Mouse (Mus musculus) megakaryocyte progenitor cell, adult 5-6 weeks (primary cell): ENCODE results near the gene Tcf19. TPM values are rescaled to one million over a fixed set of nuclear protein-coding genes. Genes with fewer than 3 reads are reported as not detected.

Source experiments
- ATAC-seq: replicated peaks from 2 replicates; pipeline ENCODE4 v1.8.0; 2016; ENCODE audit warnings: mild to moderate bottlenecking, moderate TSS enrichment, inconsistent platforms; ENCODE audit not compliant: poor library complexity
- total RNA-seq, 2 experiments: library from RNA; stranded (forward) in 1 of 2; stranded (reverse) in 1 of 2; fragments of 157-497, 149-512 nt in 1 of 2; fragments of 200-1000 nt in 1 of 2; gene quantifications; 2 replicates each; pipeline versions ENCODE4 v1.2.3 to v1.2.4; 2015 to 2017

Gene Tcf19
- total RNA-seq (2015), result 23.3 and 23.8 TPM in 2 replicates
- total RNA-seq (2017), result 8.5 and 8.7 TPM in 2 replicates

- ATAC-seq, result peak; percentile 96
These were observed at the start of gene Tcf19, which contains the start of gene Cchcr1 for GRCm38 (mm10) chr17:35516652-35517500. Gene Tcf19 (minus strand): TSS chr17:35516824. Gene Cchcr1 (plus strand): TSS chr17:35517100.

DNA sequence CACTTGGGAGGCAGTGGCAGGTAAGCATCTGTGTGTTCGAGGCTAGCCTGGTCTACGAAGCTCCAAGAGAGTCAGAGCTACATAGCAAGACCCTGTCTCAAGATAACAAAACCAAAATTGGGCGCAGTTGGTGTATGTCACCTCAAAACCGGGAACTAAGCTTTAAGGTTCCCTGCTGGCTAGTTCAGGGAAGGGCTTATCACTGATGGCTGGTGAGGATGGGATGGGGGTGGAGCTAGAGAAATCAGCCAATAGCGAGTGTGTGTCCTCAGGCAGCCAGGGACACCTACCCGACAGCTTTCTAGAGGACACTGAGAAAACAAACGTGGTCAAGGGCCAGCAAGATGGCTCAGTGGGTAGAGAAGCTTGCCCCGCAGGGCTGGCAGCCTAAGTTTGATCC, 41.6 kb upstream of the Tcf19 start:
- no peak for ATAC-seq

GRCm38 (mm10) chr17:35557351-35557750, 40.7 kb upstream of the Tcf19 start:
- no peak for ATAC-seq

GRCm38 (mm10) chr17:35556812-35557211, 40.2 kb upstream of the Tcf19 start:
- peak; percentile 96 for ATAC-seq

GRCm38 (mm10) chr17:35556186-35556765, 39.7 kb upstream of the Tcf19 start:
- ATAC-seq, result no peak

GRCm38 (mm10) chr17:35554761-35555397, 38.3 kb upstream of the Tcf19 start:
- no peak for ATAC-seq

DNA sequence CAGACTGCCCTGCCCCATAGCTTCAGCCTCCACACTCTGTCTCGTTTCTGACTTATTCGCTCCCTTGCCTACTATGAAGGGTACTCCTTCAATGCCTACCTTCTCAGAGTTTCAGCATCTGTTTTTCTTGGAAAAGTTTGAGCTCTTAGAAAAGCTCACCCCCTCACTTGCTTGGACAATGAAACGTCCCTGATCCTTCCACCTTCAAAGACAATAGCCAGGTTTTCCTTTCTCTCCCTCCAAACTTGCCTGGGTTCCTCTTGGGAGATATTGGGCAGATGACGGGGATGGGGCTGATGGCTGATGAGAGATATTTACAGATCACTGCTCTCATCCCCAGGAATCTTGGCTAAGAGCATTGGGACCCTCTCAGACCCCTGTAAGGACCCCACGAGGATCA, 37.7 kb upstream of the Tcf19 start:
- no peak for ATAC-seq

- ATAC-seq, result no peak
These were observed 35.3 kb upstream of the Tcf19 start, which contains the start of gene Cdsn for GRCm38 (mm10) chr17:35551881-35552414. Gene Cdsn (plus strand): TSS chr17:35552128.

DNA sequence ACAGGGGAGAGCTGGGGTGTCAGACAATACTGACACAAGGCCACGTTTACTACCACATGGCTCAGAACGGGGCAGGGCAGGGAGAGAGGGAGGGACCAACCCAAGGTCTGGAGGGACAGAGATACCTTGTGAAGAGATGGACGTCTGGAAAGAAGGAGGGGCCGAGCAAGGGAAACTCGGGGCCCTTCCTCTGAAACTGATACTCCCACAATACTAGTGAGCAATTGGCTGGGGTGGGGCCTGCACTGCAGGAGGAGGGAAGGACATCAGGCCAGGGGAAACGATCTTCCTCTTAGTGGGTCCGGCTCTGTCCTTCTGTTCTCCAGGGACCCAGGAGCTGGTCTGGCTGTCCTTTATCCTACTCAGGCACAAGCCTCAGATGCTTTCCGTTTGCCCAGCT, 34.2 kb upstream of the Tcf19 start:
- ATAC-seq, result no peak

GRCm38 (mm10) chr17:35550143-35550494, 33.5 kb upstream of the Tcf19 start:
- ATAC-seq, result no peak

DNA sequence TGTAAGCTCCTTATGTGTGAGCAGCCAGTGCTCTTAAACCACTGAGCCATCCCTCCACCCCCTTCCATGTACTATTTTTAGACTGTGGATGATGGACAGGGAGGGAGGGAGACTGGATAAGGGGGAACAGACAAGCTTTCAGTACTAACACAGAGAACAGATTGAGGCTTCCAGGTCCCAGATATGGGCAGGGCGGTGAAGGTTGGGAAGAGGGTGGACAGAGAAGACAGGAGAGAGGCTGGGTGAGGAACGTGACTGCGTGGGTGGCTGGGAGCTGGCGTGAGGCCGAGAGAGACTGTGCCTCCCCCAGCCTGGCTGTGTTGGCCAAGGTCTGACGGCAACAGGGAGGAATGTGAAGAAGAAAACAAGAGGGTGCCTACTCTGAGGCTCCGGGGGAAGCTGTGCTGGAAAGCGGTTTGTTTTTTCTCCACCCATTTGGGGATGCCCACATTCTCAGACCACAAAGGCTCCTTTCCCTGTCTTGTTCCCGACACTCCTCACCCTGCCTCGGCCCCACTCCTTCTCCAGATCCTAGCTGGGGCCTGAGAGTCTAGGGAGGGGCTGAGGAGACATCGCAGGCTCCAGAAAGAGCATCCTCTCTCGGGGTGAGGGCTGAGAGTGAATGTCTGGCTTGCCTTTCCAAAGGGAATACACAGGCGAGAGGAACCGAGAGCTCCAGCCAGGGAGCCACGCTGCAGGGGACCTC, 33.0 kb upstream of the Tcf19 start:
- ATAC-seq, result no peak

DNA sequence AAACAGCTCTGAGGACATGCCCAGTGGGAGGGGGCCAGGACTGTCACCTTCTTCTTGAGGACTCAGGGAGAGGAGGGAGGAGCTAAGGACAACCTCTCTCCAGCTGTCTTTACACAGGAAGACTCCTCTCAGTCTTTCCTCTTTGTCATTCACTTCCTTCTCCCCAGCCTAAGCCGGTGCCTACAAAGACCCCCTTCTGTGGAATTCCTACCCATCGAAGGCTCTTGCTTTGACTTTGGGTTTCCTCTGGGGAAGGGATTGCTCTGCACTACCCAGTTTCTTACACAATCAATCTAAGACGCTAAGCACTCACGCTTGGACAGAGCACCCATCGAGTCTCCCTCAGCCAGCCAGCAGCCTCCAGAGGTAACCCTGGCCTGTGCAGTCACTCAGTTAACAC, 32.0 kb upstream of the Tcf19 start:
- no peak for ATAC-seq

GRCm38 (mm10) chr17:35547465-35547864, 30.8 kb upstream of the Tcf19 start:
- no peak for ATAC-seq

DNA sequence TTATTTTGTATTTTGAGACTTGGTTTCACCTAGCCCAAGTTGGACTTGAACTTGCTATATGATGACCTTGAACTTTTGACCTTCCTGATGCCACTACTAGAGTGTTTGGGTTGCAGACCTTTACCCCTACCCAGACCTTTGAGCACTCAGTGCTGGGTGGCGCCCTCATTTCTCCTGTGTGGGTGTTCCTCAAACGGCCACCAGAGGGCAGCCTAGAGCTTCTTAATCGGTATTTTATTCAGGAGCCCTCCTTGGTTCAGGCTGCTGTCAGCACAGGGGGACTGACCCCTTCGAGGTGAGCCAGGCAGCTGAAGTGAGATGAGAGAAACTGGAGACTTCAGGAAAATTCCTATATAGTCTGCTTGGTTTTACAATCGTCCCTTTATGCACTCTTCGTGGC, 28.1 kb upstream of the Tcf19 start:
- ATAC-seq, result peak; percentile 64

GRCm38 (mm10) chr17:35544001-35544400, 27.4 kb upstream of the Tcf19 start:
- no peak for ATAC-seq

DNA sequence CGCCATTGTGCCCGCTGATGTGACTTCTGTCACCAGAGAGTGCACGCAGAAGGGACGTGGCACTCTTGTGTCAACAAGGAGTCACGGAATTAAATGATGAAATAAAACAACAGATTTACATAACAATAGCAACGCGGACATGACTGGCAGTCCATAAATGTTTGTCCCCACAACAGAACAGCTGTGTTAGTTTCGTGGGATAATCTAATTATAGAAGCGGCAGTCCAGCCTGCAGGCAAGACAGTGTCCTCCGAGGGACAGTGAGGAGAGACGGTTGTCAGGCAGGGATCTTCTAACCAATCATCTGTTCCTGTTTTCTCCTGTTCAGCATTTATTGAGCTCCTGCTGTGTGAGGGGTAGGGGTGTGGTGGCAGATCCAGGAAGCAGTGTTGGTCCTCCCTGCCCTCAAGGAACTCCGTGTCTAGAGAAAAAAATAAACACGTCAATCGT, 26.8 kb upstream of the Tcf19 start:
- no peak for ATAC-seq

DNA sequence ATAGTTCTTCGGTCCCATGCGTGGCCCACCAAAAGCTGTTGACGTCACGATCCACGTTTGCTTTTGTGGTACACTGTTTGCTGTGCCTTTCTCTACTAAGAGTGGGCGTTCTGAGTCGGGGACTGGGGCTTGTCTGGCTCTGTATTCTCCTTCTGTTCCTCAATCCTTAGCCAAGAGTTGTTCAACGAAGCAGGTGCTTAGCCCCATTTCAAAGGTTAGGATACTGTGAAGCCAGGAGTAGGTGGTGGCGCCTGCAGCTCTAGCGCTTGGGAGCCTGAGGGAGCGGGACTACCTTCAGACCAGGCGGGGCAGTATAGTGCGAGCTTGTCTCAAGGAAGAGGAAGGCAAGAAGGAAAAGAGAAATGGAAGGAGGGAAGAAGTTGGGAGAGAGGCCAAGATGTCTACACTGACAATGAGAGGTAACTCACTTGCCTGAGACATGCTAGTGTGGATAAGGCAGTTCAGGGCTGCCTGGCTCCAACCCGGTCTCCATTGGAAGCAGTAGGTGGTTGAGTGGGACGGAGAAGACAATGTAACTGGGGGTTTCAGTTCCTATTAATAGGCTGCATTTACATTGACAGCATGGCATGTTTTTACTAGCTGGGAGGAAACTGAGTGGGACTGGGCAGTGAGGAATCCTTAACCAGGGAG, 26.3 kb upstream of the Tcf19 start:
- 0 out of 2 replicates have a peak, but pooled peaks have one; percentile 11 for ATAC-seq

GRCm38 (mm10) chr17:35539540-35539939, 22.9 kb upstream of the Tcf19 start:
- ATAC-seq, result no peak

DNA sequence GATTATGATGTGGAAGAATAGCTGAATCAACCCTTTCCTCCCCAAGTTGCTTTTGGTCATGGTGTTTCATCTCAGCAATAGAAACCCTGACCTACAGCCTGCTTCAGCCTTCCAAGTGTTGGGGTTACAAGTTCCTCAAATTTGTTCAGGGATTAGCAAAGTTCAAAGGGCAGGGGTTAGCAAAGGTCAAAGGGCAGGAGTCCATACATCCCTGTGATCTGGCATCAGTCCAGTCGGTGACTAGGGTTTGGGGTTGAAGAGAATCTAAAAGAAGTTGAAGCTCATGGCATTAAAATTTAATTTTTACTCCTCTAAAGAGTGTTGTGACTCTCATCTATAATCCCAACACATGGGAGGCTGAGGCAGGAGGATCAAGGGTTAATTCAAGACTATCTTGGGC, 21.9 kb upstream of the Tcf19 start:
- ATAC-seq, result no peak

- ATAC-seq, result no peak
These were observed 20.8 kb upstream of the Tcf19 start for GRCm38 (mm10) chr17:35537421-35537820.
